Mouse (Mus musculus) sigmoid colon, adult 10 weeks (tissue): ENCODE results near the gene Dpagt1. TPM values are rescaled to one million over a fixed set of nuclear protein-coding genes. Genes with fewer than 3 reads are reported as not detected.

ENCODE experiments used
- polyA plus RNA-seq: library from polyadenylated mRNA; stranded (reverse); fragments of 350-450 nt; fragmentation: Illumina TruSeq; extraction: RNeasy Lipid Tissue Mini Kit (QIAGEN cat#74804); gene quantifications from one replicate; pipeline ENCODE4 v1.2.3, GENCODE M21; 2014; ENCODE audit warnings: low read depth, low replicate concordance

The Dpagt1 gene
- polyA plus RNA-seq, result 16.5 TPM

GRCm38 (mm10) chr9:44325768-44326370 is at the start of gene Dpagt1:
Dpagt1 (plus strand) TSS chr9:44326019.

GRCm38 (mm10) chr9:44288076-44288958 is 37.5 kb upstream of the Dpagt1 start, which contains the start of gene Abcg4:
Abcg4 (minus strand) TSS chr9:44288615.

GRCm38 (mm10) chr9:44305466-44306079 is 20.2 kb upstream of the Dpagt1 start, which contains the start of gene Hinfp:
Hinfp (minus strand) TSS chr9:44305671.

GRCm38 (mm10) chr9:44319887-44320798 is 5.7 kb upstream of the Dpagt1 start, which contains the start of gene C2cd2l:
C2cd2l (minus strand) TSS chr9:44320285.

GRCm38 (mm10) chr9:44334396-44335330 is 8.8 kb downstream of the Dpagt1 start, which contains the start of gene H2afx:
H2afx (plus strand) TSS chr9:44334694.

GRCm38 (mm10) chr9:44343781-44344421 is 18.1 kb downstream of the Dpagt1 start, which contains the start of gene Hmbs:
Hmbs (minus strand) TSS chr9:44344228.

GRCm38 (mm10) chr9:44361190-44361917 is 35.5 kb downstream of the Dpagt1 start, which contains the start of gene Vps11:
Vps11 (minus strand) TSS chr9:44361670.

GRCm38 (mm10) chr9:44379054-44379834 is 53.4 kb downstream of the Dpagt1 start, which contains the start of gene Hyou1:
Hyou1 (plus strand) TSS chr9:44379490.

Other genes starting within 250 kb of the Dpagt1 start
- gene Mfrp, start 224.3 kb upstream of the Dpagt1 start, polyA plus RNA-seq, result not detected
- not detected for gene C1qtnf5, start 218.8 kb upstream of the Dpagt1 start, polyA plus RNA-seq
- gene Gm49380, start 212.5 kb upstream of the Dpagt1 start, polyA plus RNA-seq, result 0.32 TPM
- gene Rnf26, start 212.5 kb upstream of the Dpagt1 start, polyA plus RNA-seq, result 0.82 TPM
- gene Mcam, start 191.6 kb upstream of the Dpagt1 start, polyA plus RNA-seq, result 13.8 TPM
- 83.6 TPM for gene Cbl, start 92.0 kb upstream of the Dpagt1 start, polyA plus RNA-seq
- gene Ccdc153, start 85.3 kb upstream of the Dpagt1 start, polyA plus RNA-seq, result not detected
- 1.5 TPM for gene Pdzd3, start 74.5 kb upstream of the Dpagt1 start, polyA plus RNA-seq
- 0.38 TPM for gene Nlrx1, start 57.4 kb upstream of the Dpagt1 start, polyA plus RNA-seq
- gene Abcg4, start 37.4 kb upstream of the Dpagt1 start, polyA plus RNA-seq, result not detected
- gene Hinfp, start 20.3 kb upstream of the Dpagt1 start, polyA plus RNA-seq, result 20.5 TPM
- 3.2 TPM for gene C2cd2l, start 5.7 kb upstream of the Dpagt1 start, polyA plus RNA-seq
- gene H2afx, start 8.7 kb downstream of the Dpagt1 start, polyA plus RNA-seq, result 3.4 TPM
- 23.3 TPM for gene Hmbs, start 18.2 kb downstream of the Dpagt1 start, polyA plus RNA-seq
- 9.8 TPM for gene Vps11, start 35.7 kb downstream of the Dpagt1 start, polyA plus RNA-seq
- gene Hyou1, start 53.5 kb downstream of the Dpagt1 start, polyA plus RNA-seq, result 7.7 TPM
- gene Slc37a4, start 70.8 kb downstream of the Dpagt1 start, polyA plus RNA-seq, result 7.1 TPM
- gene Rps25, start 81.1 kb downstream of the Dpagt1 start, polyA plus RNA-seq, result 828 TPM
- 45.4 TPM for gene Trappc4, start 81.6 kb downstream of the Dpagt1 start, polyA plus RNA-seq
- 24.0 TPM for gene Ccdc84, start 92.5 kb downstream of the Dpagt1 start, polyA plus RNA-seq
- gene Foxr1, start 115.1 kb downstream of the Dpagt1 start, polyA plus RNA-seq, result not detected
- not detected for gene Upk2, start 129.0 kb downstream of the Dpagt1 start, polyA plus RNA-seq
- 0.82 TPM for gene Bcl9l, start 156.8 kb downstream of the Dpagt1 start, polyA plus RNA-seq
- 1.6 TPM for gene Cxcr5, start 235.9 kb downstream of the Dpagt1 start, polyA plus RNA-seq